Mouse (Mus musculus) heart, adult 9 months (tissue): Measurements from ENCODE around the gene Osbpl5.

Experiments used
- DNase-seq, 2 experiments: peaks; one replicate each; pipeline ENCODE4 v3.0.0; 2022; ENCODE audit warnings: low spot score in 2 of 2

The Osbpl5 gene

DNA sequence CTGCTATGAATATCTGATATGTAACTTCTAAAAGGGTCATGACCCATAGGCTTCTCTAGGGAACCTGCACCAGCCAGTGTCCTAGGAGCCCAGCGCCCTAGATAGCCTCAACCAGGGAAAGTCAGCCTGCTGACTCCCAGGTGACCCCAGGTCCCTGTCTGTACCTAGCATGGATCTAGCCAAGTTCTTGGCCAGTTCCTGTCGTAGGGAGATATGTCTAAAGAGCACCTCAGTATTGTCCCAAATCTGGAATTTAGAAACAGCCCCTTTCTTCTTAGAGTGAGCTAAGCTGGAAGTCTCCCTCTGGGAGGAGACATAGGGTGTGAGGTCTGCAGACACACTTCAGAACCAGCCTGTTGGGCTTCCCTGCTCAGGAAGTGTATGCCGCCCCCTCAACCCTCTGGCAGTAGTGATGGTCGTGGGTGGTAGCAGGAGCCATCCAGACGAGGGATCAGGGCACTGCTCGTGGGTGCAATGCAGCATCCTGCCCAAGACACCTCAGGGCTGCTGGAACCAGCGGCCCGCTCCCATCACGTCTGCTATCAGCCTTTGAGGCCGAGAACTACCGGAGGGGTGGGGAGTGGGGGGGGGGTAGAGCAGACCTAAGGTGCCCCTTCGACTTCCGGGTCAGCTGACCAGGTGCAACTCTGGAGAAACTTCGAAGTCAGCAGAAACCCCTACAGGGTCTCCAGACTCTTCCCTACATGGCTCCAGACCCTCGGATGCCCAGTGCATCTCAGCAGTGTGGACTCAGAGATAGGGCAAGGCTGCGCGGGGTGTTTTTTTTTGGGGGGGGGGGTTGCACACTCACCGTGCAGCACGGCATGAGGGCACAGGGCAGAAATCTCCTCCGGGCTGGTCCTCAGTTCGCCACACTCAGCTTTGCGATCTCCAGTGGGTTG, at the start of gene Osbpl5:
Gene Osbpl5, minus strand, starts transcription at position 861 of the 902 bp plus-strand sequence.
- no peak for DNase-seq

DNA sequence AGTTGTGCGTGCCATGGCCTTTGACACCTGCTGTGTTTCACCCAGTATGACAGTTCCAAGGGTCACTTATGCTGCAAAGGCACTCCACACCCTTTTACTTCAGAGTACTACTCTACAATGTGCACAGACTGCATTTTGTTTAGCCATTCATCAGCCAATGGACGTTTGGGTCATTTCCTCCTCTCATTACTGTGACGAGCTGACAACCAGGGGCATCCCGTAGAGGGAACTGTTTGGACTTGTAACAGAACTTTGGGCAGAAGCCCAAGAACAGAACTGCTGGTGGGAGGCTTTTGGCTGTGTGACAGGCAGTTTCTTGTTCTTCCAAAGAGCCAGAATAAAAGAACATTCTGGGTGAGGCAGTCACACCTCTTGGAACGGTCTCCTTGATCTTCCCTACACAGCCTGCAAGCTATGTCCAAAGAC, 48.4 kb upstream of the Osbpl5 start:
- no peak for DNase-seq

DNA sequence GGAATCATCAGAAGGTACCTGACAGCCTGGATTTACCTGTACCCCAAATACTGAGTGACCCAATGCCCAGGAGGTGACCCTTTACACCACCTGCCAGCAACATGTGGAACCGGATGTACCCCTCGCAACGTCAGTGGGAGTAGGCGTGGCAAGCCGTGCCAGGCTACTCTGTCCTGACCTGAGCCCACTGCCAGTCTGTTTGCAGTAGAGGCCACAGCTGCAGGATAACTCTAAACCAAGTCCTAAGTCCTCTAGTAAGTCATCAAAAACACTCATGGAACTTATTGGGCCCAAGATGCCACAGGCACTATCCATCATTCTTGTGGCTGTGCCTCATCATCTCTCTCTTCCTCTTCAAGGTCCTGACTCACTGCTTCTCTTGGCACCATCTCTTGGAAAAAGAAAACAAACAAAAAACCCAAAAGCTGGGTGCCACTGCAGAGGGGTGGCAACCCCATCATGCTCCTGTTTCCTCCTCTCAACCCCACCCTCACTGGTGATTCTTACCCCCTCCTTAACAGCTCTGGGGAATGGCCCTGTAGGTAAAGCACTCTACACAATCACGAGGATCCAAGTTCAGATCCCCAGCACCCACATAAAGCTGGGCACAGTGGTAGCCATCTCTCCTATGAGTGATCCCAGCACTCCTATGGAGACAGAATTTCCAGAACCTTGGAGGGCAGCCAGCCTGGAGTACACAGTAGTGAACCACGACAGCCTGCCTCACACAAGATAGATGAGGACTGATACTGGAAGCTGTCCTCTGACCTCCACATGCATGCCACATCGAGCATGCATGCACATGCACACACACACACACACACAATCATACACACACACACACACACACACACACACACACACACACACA, 44.6 kb upstream of the Osbpl5 start:
- no peak for DNase-seq

DNA sequence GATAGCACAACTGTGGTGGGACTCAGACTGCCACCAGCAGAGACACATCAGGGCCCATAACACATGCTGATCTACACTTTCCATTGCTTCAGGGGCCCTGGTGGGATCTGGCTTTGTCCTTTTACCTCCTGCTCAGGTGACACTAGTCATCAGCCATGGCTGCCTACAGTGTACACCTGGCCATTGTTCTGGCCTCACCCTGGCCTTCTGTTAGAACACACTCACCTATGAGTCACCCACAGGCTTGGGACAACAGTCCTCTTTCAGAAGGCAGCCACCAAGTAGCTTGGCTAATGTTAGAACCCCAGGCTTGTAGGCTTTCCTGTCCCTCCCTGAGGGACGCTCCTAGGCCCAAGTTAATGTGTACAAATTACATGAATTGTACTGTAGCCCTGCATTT, 44.0 kb upstream of the Osbpl5 start:
- DNase-seq = no peak

DNA sequence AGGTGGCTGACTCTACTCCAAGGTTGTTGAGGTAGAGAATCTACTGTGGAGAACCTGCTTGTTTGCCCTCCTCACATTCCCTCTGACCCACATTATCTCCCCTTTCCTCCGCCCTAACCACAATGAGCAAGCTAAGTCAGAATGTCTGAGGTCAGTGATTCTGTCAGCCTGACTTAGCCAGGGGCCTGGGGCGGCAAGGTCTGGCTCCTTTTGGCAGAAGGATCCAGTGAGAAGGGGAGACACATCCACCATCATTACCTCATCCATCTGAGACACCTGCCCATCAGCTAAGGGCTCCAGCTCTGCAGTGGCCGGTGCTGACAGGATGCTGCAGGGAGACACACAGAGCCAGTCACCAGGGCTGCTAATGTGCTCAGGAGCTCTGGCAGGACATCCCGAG, 42.0 kb upstream of the Osbpl5 start:
- DNase-seq = no peak

DNA sequence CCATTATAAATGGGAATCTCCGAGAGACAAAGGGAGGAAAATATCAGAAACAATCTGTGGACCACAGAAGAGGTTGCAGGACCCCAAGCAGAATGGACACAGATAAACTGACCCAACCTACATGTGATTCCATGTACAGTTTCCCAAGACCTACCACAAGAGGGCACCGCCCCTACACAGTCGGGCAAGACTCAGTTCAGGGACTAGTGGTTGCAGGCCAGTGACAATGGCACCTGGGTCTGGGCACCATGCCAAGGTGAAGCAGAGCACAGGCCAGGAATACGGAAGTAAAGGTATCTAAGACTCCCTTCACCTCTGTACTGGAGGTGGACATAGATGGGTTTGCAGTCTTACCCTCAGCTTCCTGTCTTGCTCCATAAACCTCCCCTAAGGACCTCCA, 36.3 kb upstream of the Osbpl5 start:
- DNase-seq = no peak

DNA sequence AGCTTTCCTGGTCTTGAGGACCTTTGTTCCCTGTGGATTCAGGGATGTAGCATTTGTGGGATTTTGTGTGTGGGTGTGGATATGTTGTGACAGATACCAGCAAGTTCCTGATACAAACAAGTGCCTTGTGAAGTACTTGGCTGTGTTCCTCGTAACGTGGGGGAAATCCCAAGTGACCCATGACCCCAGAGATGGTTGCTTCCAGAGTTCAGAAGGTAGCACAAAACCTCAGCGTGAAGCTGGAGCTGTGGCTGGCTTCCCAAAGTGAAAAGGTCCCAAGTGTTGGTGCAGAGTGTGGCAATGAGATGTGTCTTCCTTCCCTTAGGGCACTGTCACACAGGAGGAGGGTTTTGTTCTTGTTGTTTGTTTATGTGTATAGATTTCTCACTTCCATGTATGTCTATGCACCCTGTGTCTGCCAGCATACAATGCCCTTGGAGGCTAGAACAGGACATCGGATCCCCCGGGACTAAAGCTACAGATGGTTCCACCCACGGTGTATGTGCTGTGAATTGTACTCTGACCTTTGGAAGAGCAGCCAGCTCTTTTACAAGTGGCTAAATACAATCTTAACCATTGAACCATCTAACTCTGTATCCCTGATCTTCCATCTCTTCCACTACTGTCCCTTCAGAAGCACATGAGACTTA, 35.7 kb upstream of the Osbpl5 start:
- no peak for DNase-seq

DNA sequence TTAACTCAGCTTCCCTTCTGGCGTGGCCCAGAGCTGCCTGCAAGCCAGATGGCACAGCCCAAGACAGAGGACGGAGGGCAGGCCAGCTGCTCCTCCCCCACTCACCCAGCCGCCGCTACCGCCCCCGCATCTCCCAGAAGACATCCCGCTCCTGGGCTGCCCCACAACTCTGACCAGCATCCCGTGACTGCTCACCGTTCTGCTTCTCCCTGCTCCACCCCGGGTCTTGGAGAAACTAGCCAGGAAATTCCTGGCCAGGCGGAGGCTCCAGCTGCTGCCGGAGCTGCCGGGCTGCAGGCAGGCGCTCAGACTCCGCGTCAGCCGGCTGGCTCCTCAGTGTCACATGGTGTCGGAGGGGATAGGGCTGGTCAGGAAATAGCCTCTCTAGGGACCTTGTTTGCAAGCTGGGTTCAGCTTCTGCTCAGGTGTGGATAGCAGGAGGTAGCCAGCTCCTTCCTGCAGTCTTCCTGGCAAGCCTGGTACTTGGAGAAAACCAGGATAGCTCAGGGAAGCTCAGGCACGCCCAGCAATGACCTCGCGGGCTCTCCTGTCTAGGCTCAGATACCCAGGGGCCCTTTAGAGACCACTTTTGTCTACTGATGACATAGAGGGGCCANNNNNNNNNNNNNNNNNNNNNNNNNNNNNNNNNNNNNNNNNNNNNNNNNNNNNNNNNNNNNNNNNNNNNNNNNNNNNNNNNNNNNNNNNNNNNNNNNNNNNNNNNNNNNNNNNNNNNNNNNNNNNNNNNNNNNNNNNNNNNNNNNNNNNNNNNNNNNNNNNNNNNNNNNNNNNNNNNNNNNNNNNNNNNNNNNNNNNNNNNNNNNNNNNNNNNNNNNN, 27.4 kb upstream of the Osbpl5 start, which contains the start of gene Mrgpre:
Gene Mrgpre, minus strand, starts transcription at position 505 of the 834 bp plus-strand sequence.
- peak; percentile 89 to 95 for DNase-seq

DNA sequence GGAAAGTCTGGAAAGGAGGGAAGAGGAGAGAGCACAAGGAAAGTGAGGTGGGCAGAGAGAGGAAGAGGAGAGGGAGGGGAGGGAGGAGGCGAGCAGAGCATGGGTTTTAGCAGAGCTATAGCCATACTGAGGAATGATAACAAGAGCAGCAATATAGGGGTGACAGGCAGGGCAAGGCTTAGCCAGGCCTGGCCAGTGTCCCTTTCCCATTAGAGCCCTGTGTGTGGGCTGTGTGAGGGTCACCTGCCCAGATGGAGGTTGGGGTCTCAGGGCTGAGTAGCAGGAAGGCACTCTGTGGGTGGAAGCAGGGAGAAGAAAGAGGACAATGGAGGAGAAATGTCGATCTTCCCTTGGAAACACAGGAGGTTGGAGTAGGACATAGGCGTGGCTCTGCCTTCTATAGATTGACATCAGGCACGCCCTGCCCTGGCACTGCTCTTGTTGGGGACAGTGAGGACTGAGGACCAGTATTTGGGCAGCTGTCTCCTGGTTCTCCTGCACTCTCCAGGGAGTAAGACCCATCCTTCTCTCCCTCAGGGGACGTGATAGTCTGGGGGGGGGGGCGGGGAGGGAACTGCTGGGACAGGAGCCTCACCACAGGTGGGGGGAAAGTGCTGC, 26.7 kb upstream of the Osbpl5 start:
- no peak for DNase-seq

DNA sequence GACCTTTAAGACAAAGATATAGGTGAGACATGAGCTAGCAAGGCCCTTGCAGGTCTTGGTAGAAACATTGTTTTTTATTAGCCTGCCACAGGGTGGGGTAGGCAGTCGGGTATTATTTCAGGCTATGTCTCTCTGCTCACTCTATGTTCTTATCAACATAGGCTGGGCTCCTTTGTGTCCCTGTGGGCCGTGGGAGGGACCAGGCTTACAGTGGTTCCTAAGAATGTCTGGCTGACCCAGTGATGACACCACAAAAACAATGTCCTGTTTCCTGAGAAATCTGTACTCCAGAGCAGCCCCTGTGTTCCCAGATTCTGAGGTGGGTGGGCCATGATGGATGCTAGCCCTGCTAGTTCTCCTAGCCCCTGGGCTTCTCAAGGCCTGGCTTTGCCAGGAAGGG, 20.6 kb upstream of the Osbpl5 start:
- DNase-seq = peak; percentile 56 to 75

DNA sequence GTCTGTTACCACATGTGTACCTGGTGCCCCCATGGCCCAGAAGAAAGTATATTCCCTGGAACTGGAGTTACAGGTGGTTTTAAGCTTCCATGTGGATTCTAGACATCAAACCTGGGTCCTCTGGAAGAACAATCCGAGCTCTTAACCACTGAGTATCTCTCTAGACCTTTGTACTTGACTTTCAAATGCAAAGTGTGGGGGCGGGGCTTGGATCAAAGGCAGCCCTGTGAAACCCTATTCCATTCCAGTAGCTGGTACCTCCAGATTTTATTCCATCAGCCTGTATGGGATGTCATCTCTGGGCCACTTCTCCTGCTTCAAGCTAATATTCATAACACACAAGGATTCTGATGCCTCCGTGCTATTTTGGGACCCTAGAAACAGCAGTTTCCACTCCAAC, 19.4 kb upstream of the Osbpl5 start:
- DNase-seq = no peak

DNA sequence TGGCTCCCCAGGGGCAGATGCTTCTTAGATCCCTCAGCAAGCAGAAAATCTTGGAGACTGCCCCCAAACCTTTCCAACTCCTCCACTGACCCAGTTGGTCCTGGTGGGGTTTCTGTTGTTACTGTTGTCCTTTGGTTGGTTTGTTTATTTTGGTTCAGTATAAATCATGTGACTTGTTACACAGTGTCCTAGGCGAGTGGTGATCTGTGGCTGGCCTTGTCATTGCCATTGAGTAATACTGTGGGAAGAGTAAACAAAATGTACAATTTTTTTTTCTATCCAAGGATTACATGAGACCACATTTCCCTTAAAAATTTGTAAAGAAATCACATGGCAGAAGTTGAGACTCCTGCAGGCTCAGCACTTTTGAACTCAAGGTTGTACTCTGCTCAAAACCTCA, 12.7 kb upstream of the Osbpl5 start:
- DNase-seq = no peak

DNA sequence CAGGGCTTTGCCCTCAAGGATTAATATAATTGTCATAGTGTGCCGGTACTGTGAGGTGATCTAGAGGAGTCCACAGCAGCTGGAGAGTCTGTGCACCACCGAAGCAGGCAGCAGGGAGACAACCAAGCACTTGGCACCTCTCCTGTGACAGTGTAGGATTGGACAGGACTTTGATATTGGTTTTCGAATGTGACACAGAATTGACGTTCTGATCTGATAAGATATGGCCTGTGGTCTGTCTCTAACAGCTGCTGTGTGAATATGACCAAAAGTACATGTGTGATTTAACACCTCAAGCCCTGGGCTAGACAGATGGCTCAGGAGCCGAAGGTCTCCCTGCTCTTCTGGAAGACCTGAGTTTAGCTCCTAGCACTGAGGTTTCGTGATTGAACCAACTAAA, 11.5 kb upstream of the Osbpl5 start:
- no peak for DNase-seq

DNA sequence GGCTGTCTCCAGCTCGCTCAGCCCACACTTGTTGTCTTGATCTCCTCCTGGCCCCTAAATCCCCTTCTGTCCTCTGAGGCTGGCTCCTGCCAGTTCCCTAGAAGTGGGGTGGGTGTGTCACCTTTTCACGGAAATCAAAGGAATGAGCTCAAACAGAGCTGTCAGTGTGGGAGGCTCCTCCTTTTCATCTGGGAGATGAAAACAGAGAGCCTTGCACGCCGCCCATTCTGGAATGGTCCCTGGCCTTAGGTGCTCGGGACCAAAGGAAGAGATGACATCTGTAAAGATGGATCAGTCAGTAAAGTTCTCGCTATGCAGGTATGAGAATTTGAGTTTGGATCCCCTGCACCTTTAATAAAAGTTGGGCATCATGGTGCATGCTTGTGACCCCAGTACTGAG, 10.1 kb upstream of the Osbpl5 start, which contains the start of gene Mrgprg:
Gene Mrgprg, minus strand, starts transcription at position 101 of the 400 bp plus-strand sequence.
- DNase-seq = no peak

DNA sequence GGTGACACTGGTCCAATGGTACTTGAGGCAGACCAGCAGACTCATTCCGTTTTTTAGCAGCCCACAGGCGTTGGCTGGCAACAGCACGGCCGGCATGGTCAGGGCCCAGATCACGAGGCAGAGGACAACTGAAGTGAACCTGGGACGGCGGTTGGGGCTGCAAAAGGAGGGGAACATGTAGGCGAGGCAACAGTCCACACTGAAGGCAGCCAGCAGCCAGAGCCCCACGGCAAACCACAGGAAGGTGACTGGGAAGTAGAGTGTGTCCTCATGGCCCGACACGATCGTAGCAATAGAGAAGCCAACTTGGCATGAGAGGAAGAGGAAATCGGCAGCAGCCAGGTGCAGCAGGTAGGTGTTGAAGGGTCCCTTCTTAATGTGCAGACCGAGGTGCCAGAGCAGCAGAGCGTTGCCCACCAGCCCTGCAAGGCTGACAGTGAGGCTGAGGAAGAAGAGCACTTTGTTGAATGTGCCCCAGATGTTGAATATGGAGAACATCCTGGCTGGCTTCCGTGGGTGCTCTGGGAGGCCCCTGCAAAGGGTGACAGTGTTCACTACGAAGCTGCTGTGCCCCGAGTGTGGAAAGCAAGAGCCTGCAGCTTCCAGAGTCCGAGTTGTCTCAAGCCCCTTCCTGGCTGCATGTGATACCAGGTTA, 8.2 kb upstream of the Osbpl5 start:
- DNase-seq = no peak

DNA sequence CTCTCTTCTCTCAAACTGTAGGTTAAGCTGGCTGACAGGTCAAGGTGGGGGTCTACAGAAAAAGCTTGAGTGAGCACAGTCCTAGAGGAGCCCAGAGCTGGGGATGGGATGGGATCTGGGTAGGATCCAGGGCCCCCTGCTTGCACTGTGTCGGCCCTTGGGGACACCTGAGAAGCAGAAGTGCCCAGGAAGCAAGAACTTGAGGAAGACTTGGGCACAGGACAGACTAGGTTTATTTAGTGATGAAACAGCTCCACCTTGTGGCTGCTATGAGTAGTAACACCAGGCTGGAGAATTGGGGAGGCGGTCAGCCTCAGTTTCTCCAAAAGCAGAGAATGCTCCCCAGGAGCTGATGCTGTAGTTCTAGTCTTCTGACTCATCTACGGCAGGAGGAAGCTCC, 7.0 kb upstream of the Osbpl5 start:
- DNase-seq = no peak

DNA sequence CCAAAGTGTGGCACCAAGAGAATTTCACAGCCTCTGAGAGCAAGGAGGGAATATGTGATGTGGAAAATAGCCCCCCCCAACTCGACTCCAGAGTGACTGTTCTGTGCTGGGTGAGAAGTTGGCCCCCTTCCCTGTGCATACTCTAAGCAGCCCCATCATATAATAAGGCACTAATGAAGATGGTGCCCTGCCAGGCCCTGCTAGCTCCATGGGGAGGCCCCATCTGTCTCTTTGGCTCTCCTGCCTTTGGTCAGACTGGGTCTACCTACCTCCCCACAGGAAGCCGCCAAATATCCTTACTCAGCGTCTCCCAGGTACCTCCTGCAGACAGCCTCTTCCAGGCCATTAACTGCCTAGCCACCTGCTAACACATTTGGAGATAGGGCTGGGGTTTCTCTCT, 2.2 kb upstream of the Osbpl5 start:
- DNase-seq = no peak

DNA sequence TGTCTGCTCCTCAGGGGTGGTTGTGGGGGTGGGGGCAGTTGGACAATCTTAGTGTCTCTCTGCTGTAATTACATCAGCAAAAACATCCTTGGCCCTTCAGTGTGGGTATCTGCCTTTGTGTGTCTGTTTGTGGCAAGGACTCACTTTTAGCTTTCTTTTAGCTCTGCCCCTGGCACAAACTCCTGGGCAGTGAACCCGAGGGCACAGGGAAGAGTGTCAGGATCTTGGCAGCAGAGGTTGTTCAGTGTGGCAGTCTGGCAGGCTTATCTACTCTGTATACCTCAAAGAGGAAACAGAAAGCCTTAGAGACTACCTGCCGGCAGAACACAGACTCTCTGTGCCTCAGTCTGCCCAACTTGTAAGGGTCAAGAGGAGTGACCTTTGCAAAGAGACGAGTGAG, 911 bp upstream of the Osbpl5 start:
- no peak for DNase-seq

DNA sequence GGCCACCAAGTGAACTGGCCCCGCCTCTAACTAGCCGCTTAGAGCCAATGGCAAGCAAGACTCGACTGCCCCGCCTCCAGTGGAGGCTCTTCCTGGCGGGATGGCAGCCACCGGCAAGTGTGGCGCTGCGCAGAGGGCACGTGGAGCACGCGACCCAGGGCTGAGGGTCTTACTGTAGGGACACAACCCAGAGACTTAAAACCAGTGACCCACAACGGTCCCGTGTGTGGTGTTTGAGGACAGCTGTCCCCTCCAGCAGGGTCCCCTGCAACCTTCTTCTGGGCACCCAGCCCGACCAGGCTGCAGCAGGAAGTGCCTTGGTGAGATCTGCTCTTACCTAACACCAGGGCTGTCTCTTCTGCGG, 224 bp upstream of the Osbpl5 start:
- peak; percentile 77 for DNase-seq
